Mouse (Mus musculus) cerebellum, adult (tissue): ENCODE measurements around the gene Gm20479.
A peak's percentile ranks its signal among the peaks of the same experiment; 100 is the strongest.

Source experiments
- ATAC-seq: cut with Nextera tagmentation; 2 replicates; pipeline ENCODE4 v1.9.2; 2017; ENCODE audit warnings: mild to moderate bottlenecking, moderate library complexity, mixed read lengths; ENCODE audit not compliant: insufficient number of reproducible peaks, low FRiP score, low TSS enrichment

Gene Gm20479

GRCm38 (mm10) chr7:27371715-27372462 is 14.7 kb upstream of the Gm20479 start:
- ATAC-seq = no peak

- no peak for ATAC-seq
These were observed 11.9 kb upstream of the Gm20479 start for GRCm38 (mm10) chr7:27369111-27369510.

DNA sequence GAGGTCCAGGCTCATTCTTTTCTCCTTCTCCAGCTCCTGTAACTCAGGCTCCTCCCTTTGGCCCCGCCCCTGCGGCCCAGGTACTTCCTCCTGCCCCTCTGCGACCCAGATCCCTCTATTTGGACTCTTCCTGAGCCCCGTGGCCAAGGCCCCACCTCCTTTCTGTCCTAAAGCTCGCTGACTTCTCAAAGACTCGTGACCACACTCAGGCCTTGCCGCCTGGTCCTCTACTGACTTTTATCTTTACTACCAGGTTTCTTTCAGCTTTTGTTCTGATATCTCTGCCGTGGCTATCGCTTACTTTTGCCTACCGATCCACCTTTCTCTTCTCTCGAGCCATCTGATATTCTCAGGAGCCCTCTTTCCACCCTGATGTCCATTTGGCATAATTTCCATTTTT is 10.8 kb upstream of the Gm20479 start:
- ATAC-seq = no peak

- no peak for ATAC-seq
These were observed 9.0 kb upstream of the Gm20479 start for GRCm38 (mm10) chr7:27366082-27366844.

GRCm38 (mm10) chr7:27364379-27364778 is 7.2 kb upstream of the Gm20479 start:
- no peak for ATAC-seq

DNA sequence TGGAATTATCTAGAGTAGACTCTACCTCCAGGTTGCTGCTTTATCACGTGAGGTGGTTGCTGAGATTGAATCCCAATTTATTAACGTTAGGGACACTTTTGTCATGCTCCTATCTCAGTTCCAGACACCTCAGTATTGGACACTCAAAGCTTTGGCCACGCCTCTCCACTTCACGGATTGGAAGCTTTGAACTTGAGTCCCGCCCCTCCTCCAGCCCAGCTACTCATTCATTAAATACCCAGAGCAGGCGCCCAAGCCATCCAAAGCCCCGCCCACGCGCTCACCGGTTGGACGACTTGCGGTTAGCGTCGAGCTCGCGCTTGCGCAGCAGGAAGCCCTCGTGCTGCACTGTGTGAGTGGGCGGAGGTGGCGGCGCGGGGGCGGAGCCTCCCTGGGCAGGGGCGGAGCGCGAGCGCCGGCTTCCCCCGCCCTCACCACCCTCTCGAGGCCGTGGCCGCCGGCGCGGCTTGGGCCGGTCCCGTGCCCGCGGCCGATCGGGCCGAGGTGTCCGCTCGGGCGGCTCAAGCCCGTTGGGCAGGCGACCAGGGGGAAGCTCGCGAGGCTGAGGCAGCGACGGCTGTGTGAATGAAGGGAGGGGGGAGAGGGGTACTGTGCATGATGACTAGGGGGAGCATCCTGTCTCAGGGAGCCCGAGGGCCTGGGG is 4.2 kb upstream of the Gm20479 start:
- ATAC-seq = peak; percentile 77

- no peak for ATAC-seq
These were observed 3.5 kb upstream of the Gm20479 start for GRCm38 (mm10) chr7:27360749-27361148.

DNA sequence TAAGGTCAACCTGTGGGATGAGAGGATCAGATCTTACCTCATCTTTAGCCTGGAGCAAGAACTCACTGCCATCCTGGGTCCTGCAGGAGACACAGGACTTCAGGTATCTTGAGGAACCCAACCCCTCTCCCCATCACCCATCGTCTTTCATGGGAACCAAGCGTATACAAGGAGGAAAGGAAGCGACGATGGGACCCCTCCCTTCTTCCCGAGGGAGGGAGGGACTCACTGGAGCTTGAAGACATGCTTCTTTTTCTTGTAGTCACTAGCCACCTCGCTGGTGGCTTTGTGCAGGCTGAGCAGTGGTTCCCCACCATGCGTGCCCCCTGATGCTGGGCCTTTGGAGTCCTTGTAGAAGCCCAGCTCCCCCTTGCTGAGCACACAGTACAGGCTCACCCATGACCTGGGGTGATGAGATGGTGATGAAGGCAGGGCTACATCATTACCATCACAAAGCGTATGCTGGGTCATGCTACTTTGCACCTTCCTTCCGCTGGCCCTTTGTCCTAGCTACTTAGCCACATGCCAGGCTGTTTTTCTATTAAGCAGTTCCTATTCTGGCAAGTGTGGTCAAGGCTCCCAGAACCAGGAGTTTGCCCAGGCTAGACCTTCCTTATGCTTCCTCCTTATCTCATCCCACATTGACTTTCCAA is 2.6 kb upstream of the Gm20479 start:
- ATAC-seq = no peak

DNA sequence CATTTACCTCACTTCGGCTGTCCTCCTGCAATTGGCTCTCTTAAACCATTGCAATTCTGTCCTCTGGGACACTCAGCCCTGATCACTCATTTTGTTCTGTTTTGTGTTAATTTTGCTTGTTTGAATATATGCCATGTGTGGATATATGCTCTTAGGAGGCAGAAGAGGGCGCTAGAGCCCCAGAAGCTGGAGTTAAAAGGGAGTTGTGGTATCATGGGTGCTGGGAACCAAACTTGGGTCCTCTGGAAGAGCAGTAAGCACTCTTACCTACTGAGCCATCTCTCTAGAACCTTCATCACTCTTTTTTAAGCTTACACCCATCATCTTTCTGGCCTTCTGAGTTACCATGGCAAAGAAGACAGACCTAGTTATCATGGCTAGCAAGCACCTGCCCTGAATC is 1.9 kb upstream of the Gm20479 start:
- ATAC-seq = no peak

DNA sequence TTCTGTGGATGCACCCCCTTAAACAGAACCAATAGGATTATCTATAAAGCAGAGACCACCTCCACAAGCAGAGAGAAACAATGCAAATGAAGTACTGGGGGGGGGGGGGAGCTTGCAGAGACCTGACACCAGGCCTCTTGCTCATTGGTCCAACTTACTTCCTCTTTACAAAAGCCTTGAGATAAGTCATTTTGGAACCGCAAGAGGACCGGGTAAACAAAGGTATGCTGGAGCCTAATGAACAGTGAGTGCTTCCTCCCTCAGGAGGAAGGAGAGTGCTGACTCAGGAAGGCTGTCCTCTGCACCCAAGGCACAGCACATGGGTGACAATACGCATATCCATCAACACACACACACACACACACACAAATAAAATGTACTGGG is 368 bp upstream of the Gm20479 start:
- no peak for ATAC-seq

- ATAC-seq = 0 out of 2 replicates have a peak, but pooled peaks have one; percentile 2
These were observed 971 bp downstream of the Gm20479 start for GRCm38 (mm10) chr7:27356248-27356647.

DNA sequence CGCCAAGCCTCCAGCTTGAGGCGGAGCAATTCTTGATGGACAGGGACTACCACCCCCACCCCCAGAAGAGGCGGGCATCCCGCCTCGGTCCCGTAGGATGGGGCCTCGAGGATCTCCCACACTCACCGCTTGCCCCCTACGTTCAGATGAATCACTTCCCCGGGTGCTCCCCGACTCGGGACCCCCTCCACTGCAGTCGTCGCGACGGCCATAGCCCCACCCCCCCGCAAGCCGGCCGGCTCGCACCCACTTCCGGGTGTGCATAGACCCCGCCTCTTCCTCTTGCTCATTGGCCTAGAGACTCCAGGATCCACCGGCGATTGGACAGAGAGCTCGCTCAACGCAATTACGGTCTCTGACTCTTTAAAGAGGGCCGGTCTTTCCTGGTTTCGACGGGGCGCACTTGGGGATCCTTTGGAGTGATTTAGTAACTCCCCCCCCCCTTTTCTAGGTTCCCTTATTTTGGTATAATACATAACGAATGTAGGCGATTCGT is 1.4 kb downstream of the Gm20479 start, which contains the start of gene Shkbp1:
Gene Shkbp1 (minus strand): TSS at position 275 of the 496 bp plus-strand sequence.
- peak; percentile 87 for ATAC-seq

- no peak for ATAC-seq
These were observed 2.0 kb downstream of the Gm20479 start for GRCm38 (mm10) chr7:27355261-27355660.

GRCm38 (mm10) chr7:27354783-27355182 is 2.4 kb downstream of the Gm20479 start:
- no peak for ATAC-seq

DNA sequence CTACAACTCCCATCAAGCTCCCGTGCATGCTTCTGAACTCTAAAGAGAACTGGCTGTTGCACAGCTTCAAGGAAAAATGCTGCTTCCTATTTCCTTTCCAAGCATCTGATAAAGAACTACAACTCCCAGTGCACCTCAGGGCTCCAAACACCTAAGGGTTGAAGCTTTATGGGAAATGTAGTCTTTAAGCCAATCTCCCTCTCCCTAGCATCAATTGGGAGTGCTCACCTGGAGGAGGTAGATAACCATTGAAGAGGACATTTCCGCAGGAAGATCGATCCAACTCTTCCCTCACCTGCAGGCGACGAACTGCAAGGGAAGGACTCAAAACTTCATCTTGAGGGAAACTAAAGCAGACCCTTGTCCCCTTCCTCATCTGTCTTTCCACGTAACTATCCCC is 3.1 kb downstream of the Gm20479 start:
- peak; percentile 67; the same call in 1 of the 2 replicates for ATAC-seq

DNA sequence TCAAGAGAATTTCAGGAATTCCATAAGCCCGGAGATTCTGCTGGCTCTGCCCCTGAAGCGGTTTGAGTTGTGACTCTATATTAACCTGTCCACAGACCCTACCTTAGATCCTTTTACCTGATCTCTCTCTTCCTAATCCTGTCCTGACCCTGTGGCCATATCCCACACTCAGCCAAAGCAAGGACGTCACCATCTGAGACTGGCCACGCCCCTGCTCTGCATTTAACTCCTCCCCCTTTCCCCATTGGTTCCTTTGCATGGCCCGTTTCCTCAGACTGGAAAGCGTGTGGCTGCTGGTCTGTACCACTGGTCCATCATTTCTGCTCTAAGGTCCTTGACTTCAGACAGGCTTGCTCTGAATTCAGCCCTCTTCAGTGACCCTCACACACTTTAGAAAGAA is 11.8 kb downstream of the Gm20479 start:
- ATAC-seq = no peak

- no peak for ATAC-seq
These were observed 14.6 kb downstream of the Gm20479 start for GRCm38 (mm10) chr7:27342595-27342994.

DNA sequence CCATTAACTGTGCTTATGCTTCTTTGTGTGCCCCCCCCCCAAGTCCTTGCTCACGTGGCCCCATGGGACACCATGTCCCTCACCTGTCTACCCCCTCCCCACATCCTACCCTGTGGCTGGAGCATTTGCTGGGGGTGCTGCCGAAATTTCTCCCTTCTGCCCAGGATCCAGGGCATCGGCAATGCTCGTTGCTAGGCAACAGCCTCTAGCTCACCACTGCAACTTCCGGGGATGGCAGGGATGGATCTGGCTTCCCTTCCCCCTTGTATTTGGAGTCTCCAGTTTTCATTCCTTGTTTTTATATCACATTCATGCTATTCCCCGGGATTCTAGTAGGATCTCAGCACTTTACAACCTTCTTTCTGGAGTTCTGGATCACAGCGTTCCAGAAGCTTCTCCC is 17.7 kb downstream of the Gm20479 start:
- no peak for ATAC-seq

DNA sequence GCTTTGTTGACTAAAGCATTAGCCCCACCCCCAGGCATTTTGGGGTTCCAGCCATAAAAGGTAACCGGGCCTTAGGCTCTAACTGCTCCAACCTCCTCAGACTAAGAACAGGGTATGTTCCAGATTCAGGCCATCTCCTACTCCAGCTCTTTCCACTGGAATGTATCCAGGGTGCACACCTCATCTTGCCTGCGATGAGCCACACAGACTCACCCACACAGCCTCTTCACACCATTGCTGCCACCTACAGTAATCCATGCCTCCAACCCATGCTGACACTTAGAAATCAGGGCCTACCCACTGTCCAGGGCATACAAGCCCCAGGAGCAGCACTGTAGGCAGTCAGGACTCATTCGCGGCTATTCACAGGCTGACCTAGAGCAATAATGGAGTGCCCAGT is 18.1 kb downstream of the Gm20479 start:
- ATAC-seq = no peak

- ATAC-seq = no peak
These were observed 19.9 kb downstream of the Gm20479 start, which contains the start of gene Ltbp4 for GRCm38 (mm10) chr7:27337175-27337853. Ltbp4 (minus strand) TSS chr7:27337692.
